In the genomic region with DNA sequence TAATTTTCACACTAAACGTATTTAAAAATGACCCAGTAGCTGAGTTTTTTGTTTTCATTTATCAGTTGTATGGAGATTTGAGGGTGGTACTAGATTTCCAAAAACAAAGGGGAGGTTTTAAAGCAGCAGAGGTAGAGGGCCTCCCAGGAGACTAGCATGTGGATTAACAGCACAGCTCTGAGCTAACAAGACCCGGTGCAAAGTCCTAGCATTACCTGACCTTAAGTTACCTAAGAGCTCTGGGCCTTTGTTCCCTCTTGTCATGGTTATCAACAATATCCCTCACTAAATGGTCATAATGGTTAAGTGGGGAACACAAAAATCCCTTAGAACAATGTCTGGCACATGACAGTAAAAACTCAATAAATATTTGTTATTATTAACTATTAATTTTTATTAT, we compare ENCODE assay signal across 24 mouse cellular contexts. TPM values are rescaled to one million over a fixed set of nuclear protein-coding genes. Genes with fewer than 3 reads are reported as not detected.
DNase-seq lines count a peak whose midpoint lies in the region; ATAC-seq lines count a peak whose summit lies in the region.
"Had no signal": no experiment of that assay in that cellular context is flagged by ENCODE, and none has a peak within 500 bp of the region (broad histone marks: within the 10 kb centered on the region; RNA-seq: fewer than 3 reads in every experiment).

No protein-coding gene starts in this region.

- WGBS in intestine, embryonic 16.5 days: 80% methylated on average over 2 of the region's 2 CpGs
- 76% methylated on average over 2 of the region's 2 CpGs for WGBS in intestine, embryonic 15.5 days
- WGBS in liver, embryonic 16.5 days (ENCODE audit: insufficient replicate concordance): 65% methylated on average over 2 of the region's 2 CpGs
- 75% methylated on average over 2 of the region's 2 CpGs for WGBS in liver, embryonic 12.5 days (ENCODE audit: insufficient replicate concordance)

- H3K36me3 ChIP-seq in intestine, embryonic 16.5 days (ENCODE audit: control insufficient read depth, insufficient read depth, low read length): peaks cover 11% of the 10 kb centered on the region
- H3K36me3 ChIP-seq in intestine, embryonic 15.5 days: peaks cover 37% of the 10 kb centered on the region
- H3K36me3 ChIP-seq in liver, embryonic 16.5 days (ENCODE audit: control insufficient read depth, insufficient read depth): peaks cover 6% of the 10 kb centered on the region
- peaks cover 73% of the 10 kb centered on the region for H3K36me3 ChIP-seq in liver, embryonic 12.5 days

- no peak overlapping the region for H3K27ac ChIP-seq in intestine, embryonic 16.5 days (ENCODE audit: low read length)
- no peak overlapping the region for H3K27ac ChIP-seq in intestine, embryonic 15.5 days
- H3K27ac ChIP-seq in liver, embryonic 16.5 days (ENCODE audit: low read length): no peak overlapping the region
- no peak overlapping the region for H3K27ac ChIP-seq in liver, embryonic 12.5 days
- H3K27ac ChIP-seq: embryonic facial prominence, embryonic 10.5 days; embryonic facial prominence, embryonic 12.5 days; forebrain, embryonic 13.5 days had no signal

- DNase-seq in kidney, adult 9 months: peak; percentile 33
- DNase-seq in kidney, adult 18-20 months: no peak
- DNase-seq in yolk sac, embryonic 10.5 days (ENCODE audit: low spot score): peak; percentile 38
- DNase-seq: adrenal gland, adult 8-10 months; adrenal gland, postnatal 14 days; adrenal gland, postnatal 36 days; B cell, adult 2 months; cerebellum, adult 11-12 months; cerebellum, adult 2 months; cerebellum, adult 9-10 months; cerebellum, postnatal 10 days; cerebellum, postnatal 25 days had no signal

- no peak overlapping the region for H3K4me2 ChIP-seq in intestine, embryonic 16.5 days (ENCODE audit: low read depth, low read length)
- H3K4me2 ChIP-seq in intestine, embryonic 15.5 days (replicated peaks): no peak overlapping the region
- no peak overlapping the region for H3K4me2 ChIP-seq in liver, embryonic 16.5 days (ENCODE audit: low read depth, low read length)
- H3K4me2 ChIP-seq in liver, embryonic 12.5 days: no peak overlapping the region
- H3K4me2 ChIP-seq: embryonic facial prominence, embryonic 12.5 days; forebrain, embryonic 13.5 days had no signal

- H3K9me3 ChIP-seq in intestine, embryonic 16.5 days (ENCODE audit: control insufficient read depth, low read length): no peaks in the 10 kb centered on the region
- H3K9me3 ChIP-seq in intestine, embryonic 15.5 days: no peaks in the 10 kb centered on the region
- no peaks in the 10 kb centered on the region for H3K9me3 ChIP-seq in liver, embryonic 16.5 days (replicated peaks; ENCODE audit: control insufficient read depth, low read length)
- H3K9me3 ChIP-seq in liver, embryonic 12.5 days (replicated peaks): no peaks in the 10 kb centered on the region
- H3K9me3 ChIP-seq: embryonic facial prominence, embryonic 10.5 days; embryonic facial prominence, embryonic 12.5 days; forebrain, embryonic 13.5 days; G1E had no signal

- peak; percentile 60; the same call in 1 of the 2 replicates for ATAC-seq in intestine, embryonic 16.5 days
- ATAC-seq in intestine, embryonic 15.5 days: no peak
- ATAC-seq in liver, embryonic 16.5 days (ENCODE audit: low read depth): peak; percentile 70
- no peak for ATAC-seq in liver, embryonic 12.5 days
- ATAC-seq: activated CD4-positive, CD25-positive, alpha-beta regulatory T cell, adult 4 months; CD4-positive, CD25-positive, alpha-beta regulatory T cell, adult 4 months; forebrain, embryonic 13.5 days; Patski had no signal

- no peak overlapping the region for H3K4me3 ChIP-seq in intestine, embryonic 16.5 days (ENCODE audit: low read length)
- no peak overlapping the region for H3K4me3 ChIP-seq in intestine, embryonic 15.5 days (replicated peaks)
- H3K4me3 ChIP-seq in liver, embryonic 16.5 days (ENCODE audit: low read depth, low read length): no peak overlapping the region
- H3K4me3 ChIP-seq in liver, embryonic 12.5 days: no peak overlapping the region
- H3K4me3 ChIP-seq: embryonic facial prominence, embryonic 10.5 days; embryonic facial prominence, embryonic 12.5 days; forebrain, embryonic 13.5 days had no signal

- H3K27me3 ChIP-seq in intestine, embryonic 16.5 days (replicated peaks; ENCODE audit: control insufficient read depth, insufficient read depth, low read length): no peaks in the 10 kb centered on the region
- no peaks in the 10 kb centered on the region for H3K27me3 ChIP-seq in intestine, embryonic 15.5 days (replicated peaks)
- H3K27me3 ChIP-seq in liver, embryonic 16.5 days (ENCODE audit: control insufficient read depth, insufficient read depth, low read depth, low read length): no peaks in the 10 kb centered on the region
- H3K27me3 ChIP-seq in liver, embryonic 12.5 days (replicated peaks): no peaks in the 10 kb centered on the region
- H3K27me3 ChIP-seq: CH12.LX; embryonic facial prominence, embryonic 12.5 days; forebrain, embryonic 13.5 days; Patski had no signal

- H3K4me1 ChIP-seq in intestine, embryonic 16.5 days (ENCODE audit: control insufficient read depth, insufficient read depth, low read length): no peaks in the 10 kb centered on the region
- H3K4me1 ChIP-seq in intestine, embryonic 15.5 days (replicated peaks): no peaks in the 10 kb centered on the region
- no peaks in the 10 kb centered on the region for H3K4me1 ChIP-seq in liver, embryonic 16.5 days (ENCODE audit: control insufficient read depth, low read depth, low read length)
- no peaks in the 10 kb centered on the region for H3K4me1 ChIP-seq in liver, embryonic 12.5 days
- H3K4me1 ChIP-seq: embryonic facial prominence, embryonic 10.5 days; embryonic facial prominence, embryonic 12.5 days; forebrain, embryonic 13.5 days had no signal

- no peak overlapping the region for H3K9ac ChIP-seq in intestine, embryonic 16.5 days (ENCODE audit: low read depth, low read length)
- no peak overlapping the region for H3K9ac ChIP-seq in intestine, embryonic 15.5 days
- no peak overlapping the region for H3K9ac ChIP-seq in liver, embryonic 16.5 days (ENCODE audit: low read depth, low read length)
- no peak overlapping the region for H3K9ac ChIP-seq in liver, embryonic 12.5 days
- H3K9ac ChIP-seq: embryonic facial prominence, embryonic 12.5 days; forebrain, embryonic 13.5 days had no signal

RNA-seq across cellular contexts. Expression of a gene that starts 37.3 kb away (rescaled TPM):
- 7.9 and 9.3 TPM in 2 replicates for polyA plus RNA-seq in intestine, embryonic 16.5 days (2015; fragmentation: Nextera tagmentation; extraction: Ambion mirVana)
- 8.8 and 10.4 TPM in 2 replicates for polyA plus RNA-seq in intestine, embryonic 15.5 days (2015; fragmentation: Nextera tagmentation; extraction: Ambion mirVana)
- 2.3 and 2.4 TPM in 2 replicates for polyA plus RNA-seq in liver, embryonic 16.5 days (2015; fragmentation: Nextera tagmentation; extraction: Ambion mirVana)
- polyA plus RNA-seq in liver, embryonic 12.5 days (2016; fragmentation: Nextera tagmentation; extraction: Ambion mirVana): 5.1 and 5.6 TPM in 2 replicates

Comparison
In these comparisons a context has a peak if more than half of its experiments do, and no peak if none do; other contexts are left out.
1. ATAC-seq: peak in intestine, embryonic 16.5 days (single experiment) and liver, embryonic 16.5 days (single experiment); none in intestine, embryonic 15.5 days (single experiment) and liver, embryonic 12.5 days (single experiment).